Mouse (Mus musculus) embryonic facial prominence, embryonic 14.5 days (tissue): ENCODE data around the gene Ubox5. TPM values are rescaled to one million over a fixed set of nuclear protein-coding genes. Genes with fewer than 3 reads are reported as not detected.

Experiments used
- ATAC-seq: fragments of 200-750 bp; cut with Nextera tagmentation; 2 replicates; pipeline ENCODE4 v1.8.0; 2017; ENCODE audit warnings: low read depth, moderate number of reproducible peaks, moderate TSS enrichment
- DNase-seq: peaks from one replicate; pipeline ENCODE4 v3.0.0-alpha.2; 2015; ENCODE audit warnings: low spot score
- H3K27ac ChIP-seq: fragments of 300-500 bp; sonication (generic); replicated peaks from 2 replicates; pipeline ENCODE4 v1.5.1; 2014; ENCODE audit warnings: low read depth, mild to moderate bottlenecking, low read length, moderate library complexity
- H3K27me3 ChIP-seq: fragments of 300-500 bp; sonication (generic); replicated peaks from 2 replicates; pipeline ENCODE4 v1.6.1; 2014; ENCODE audit warnings: low read length; ENCODE audit not compliant: control insufficient read depth, insufficient read depth
- H3K36me3 ChIP-seq: fragments of 300-500 bp; sonication (generic); 2 replicates; pipeline ENCODE4 v1.6.1; 2014; ENCODE audit warnings: low read length, mixed read lengths; ENCODE audit not compliant: control insufficient read depth, insufficient read depth
- H3K4me1 ChIP-seq: fragments of 300-500 bp; sonication (generic); 2 replicates; pipeline ENCODE4 v1.6.1; 2014; ENCODE audit warnings: antibody characterized with exemption, low read length; ENCODE audit not compliant: control insufficient read depth, insufficient read depth
- H3K4me2 ChIP-seq: fragments of 300-500 bp; sonication (generic); 2 replicates; pipeline ENCODE4 v1.6.1; 2014; ENCODE audit warnings: low read depth, mild to moderate bottlenecking, low read length, moderate library complexity, mixed read lengths
- H3K4me3 ChIP-seq: fragments of 300-500 bp; sonication (generic); 2 replicates; pipeline ENCODE4 v1.5.1; 2014; ENCODE audit warnings: low read depth, mild to moderate bottlenecking, low read length
- H3K9ac ChIP-seq: fragments of 300-500 bp; sonication (generic); 2 replicates; pipeline ENCODE4 v1.6.1; 2014; ENCODE audit warnings: low read depth, mild to moderate bottlenecking, low read length, moderate library complexity, mixed read lengths
- H3K9me3 ChIP-seq: fragments of 300-500 bp; sonication (generic); 2 replicates; pipeline ENCODE4 v1.6.1; 2016; ENCODE audit warnings: low read length; ENCODE audit not compliant: control insufficient read depth
- WGBS: fragments of 180-500 bp; shearing (Covaris S2); extraction: QIAGEN DNeasy Blood & Tissue Kit; methylation state at CpG from one replicate; pipeline ENCODE4 v1.1.7; 2014; 5-methylcytosine and 5-hydroxymethylcytosine counted together
- polyA plus RNA-seq: library from polyadenylated mRNA; unstranded; fragments of >200 nt; fragmentation: Nextera tagmentation; extraction: Ambion mirVana; gene quantifications from 2 replicates; pipeline ENCODE4 v1.2.1, GENCODE M21; 2014

The Ubox5 gene
- polyA plus RNA-seq, 1 experiment from 2014 or later: 9.9 TPM

- peak; percentile 100 for ATAC-seq
- Histone ChIP-seq H3K9ac (peak within 1 kb of the TSS; percentile 89), H3K36me3 (peaks cover 25% of the 10 kb centered on the region), H3K4me1 (peaks cover 9% of the 10 kb centered on the region), H3K9me3 (no peaks in the 10 kb centered on the region), H3K4me3 (peak within 1 kb of the TSS; percentile 91), H3K27me3 (no peaks in the 10 kb centered on the region), H3K4me2 (peak within 1 kb of the TSS; percentile 87), H3K27ac (peak within 1 kb of the TSS; percentile 52; the same call in 1 of the 2 replicates)
- WGBS: 1% methylated on average over 45 of the region's 61 CpGs
- DNase-seq: peak; percentile 98
Measured at GRCm38 (mm10) chr2:130563212-130564055, 66.4 kb downstream of the Ubox5 start, which contains the start of gene Mrps26. Gene Mrps26, plus strand, starts transcription at chr2:130563742.

DNA sequence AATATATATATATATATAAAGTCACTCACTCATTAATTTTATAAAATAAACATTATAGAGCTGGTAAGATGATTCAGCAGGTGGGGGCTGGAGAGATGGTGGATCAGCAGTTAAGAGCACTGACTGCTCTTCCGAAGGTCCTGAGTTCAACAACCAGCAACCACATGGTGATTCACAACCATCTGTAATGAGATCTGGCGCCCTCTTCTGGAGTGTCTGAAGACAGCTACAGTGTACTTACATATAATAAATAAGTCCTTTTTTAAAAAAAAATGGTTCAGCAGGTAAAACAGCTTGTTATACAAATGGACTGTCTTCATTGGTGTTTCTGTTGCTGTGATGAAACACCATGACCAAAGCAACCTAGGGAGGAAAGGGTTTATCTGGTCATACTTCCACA lies 71.8 kb downstream of the Ubox5 start:
- 77% methylated on average over 2 of the region's 2 CpGs for WGBS
- H3K9me3 ChIP-seq: no peaks in the 10 kb centered on the region
- no peak overlapping the region for H3K4me3 ChIP-seq
- H3K4me1 ChIP-seq: no peaks in the 10 kb centered on the region
- H3K27ac ChIP-seq: no peak overlapping the region
- H3K27me3 ChIP-seq: no peaks in the 10 kb centered on the region
- DNase-seq (no peak), ATAC-seq (no peak)
- H3K36me3 ChIP-seq: peaks cover 48% of the 10 kb centered on the region
- no peak overlapping the region for H3K4me2 ChIP-seq
- no peak overlapping the region for H3K9ac ChIP-seq

- no peak overlapping the region for H3K27ac ChIP-seq
- ATAC-seq (no peak), DNase-seq (no peak)
- H3K27me3 ChIP-seq: no peaks in the 10 kb centered on the region
- no peaks in the 10 kb centered on the region for H3K9me3 ChIP-seq
- WGBS: 93% methylated on average over 2 of the region's 2 CpGs
- no peak overlapping the region for H3K4me2 ChIP-seq
- no peaks in the 10 kb centered on the region for H3K4me1 ChIP-seq
- no peak overlapping the region for H3K9ac ChIP-seq
- H3K36me3 ChIP-seq: peaks cover 53% of the 10 kb centered on the region
- H3K4me3 ChIP-seq: no peak overlapping the region
Measured at GRCm38 (mm10) chr2:130557462-130557861, 72.4 kb downstream of the Ubox5 start.

GRCm38 (mm10) chr2:130556292-130556691 lies 73.5 kb downstream of the Ubox5 start:
- 76% methylated on average over 1 of the region's 1 CpGs for WGBS

DNA sequence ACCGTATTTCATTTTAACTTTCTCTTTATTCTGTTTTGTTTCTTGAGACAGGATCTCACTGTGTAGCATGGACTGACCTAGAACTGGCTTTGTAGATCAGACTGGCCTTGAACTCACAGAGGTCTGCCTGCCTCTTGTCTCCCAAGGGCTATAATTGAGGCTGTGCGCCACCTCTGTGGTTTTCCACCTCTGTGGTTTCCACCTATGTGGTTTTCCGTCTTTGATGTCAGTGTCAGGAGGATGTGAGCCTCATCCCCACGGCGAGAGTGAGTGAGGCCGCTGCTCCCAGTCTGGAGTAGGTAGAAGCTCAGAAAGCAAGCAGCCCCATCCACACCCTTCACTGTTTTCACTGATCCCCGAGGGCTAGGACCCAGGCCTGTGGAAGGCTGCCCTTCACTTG lies 75.0 kb downstream of the Ubox5 start:
- Histone ChIP-seq H3K4me1 (no peaks in the 10 kb centered on the region), H3K27ac (no peak overlapping the region), H3K4me3 (no peak overlapping the region), H3K9me3 (no peaks in the 10 kb centered on the region), H3K4me2 (no peak overlapping the region), H3K9ac (no peak overlapping the region), H3K36me3 (peaks cover 79% of the 10 kb centered on the region), H3K27me3 (no peaks in the 10 kb centered on the region)
- 83% methylated on average over 7 of the region's 7 CpGs for WGBS
- no peak for DNase-seq
- no peak for ATAC-seq

More at GRCm38 (mm10) chr2:130556292-130556691, 73.5 kb downstream of the Ubox5 start:
- no peak for ATAC-seq
- Histone ChIP-seq H3K4me1 (no peaks in the 10 kb centered on the region), H3K4me2 (no peak overlapping the region), H3K9ac (no peak overlapping the region), H3K36me3 (peaks cover 65% of the 10 kb centered on the region), H3K27me3 (no peaks in the 10 kb centered on the region), H3K27ac (no peak overlapping the region), H3K4me3 (no peak overlapping the region), H3K9me3 (no peaks in the 10 kb centered on the region)
- no peak for DNase-seq

- ATAC-seq: no peak
- 90% methylated on average over 8 of the region's 8 CpGs for WGBS
- Histone ChIP-seq H3K27ac (no peak overlapping the region), H3K4me3 (no peak overlapping the region), H3K27me3 (no peaks in the 10 kb centered on the region), H3K9me3 (no peaks in the 10 kb centered on the region), H3K4me1 (no peaks in the 10 kb centered on the region), H3K4me2 (no peak overlapping the region), H3K9ac (no peak overlapping the region), H3K36me3 (peaks cover 99% of the 10 kb centered on the region)
- DNase-seq: no peak
Measured at GRCm38 (mm10) chr2:130546957-130547356, 82.9 kb downstream of the Ubox5 start.

- H3K9ac ChIP-seq: no peak overlapping the region
- WGBS: 88% methylated on average over 9 of the region's 9 CpGs
- no peak for ATAC-seq
- H3K4me1 ChIP-seq: no peaks in the 10 kb centered on the region
- H3K9me3 ChIP-seq: no peaks in the 10 kb centered on the region
- H3K4me3 ChIP-seq: no peak overlapping the region
- no peak for DNase-seq
- no peak overlapping the region for H3K4me2 ChIP-seq
- peaks cover 88% of the 10 kb centered on the region for H3K36me3 ChIP-seq
- no peak overlapping the region for H3K27ac ChIP-seq
- no peaks in the 10 kb centered on the region for H3K27me3 ChIP-seq
Measured at GRCm38 (mm10) chr2:130540266-130540665, 89.6 kb downstream of the Ubox5 start.
